Mouse (Mus musculus) right cerebral cortex, adult 18-20 months (tissue): Measurements from ENCODE around the gene 4930518I15Rik.
"Not testable (repeated sequence)": the region's sequence is repeated elsewhere in the genome, so short reads cannot be mapped to it uniquely, and the experiment has no call there.

ENCODE experiments used
- DNase-seq: peaks from one replicate; pipeline ENCODE4 v3.0.0; 2022; ENCODE audit warnings: mixed read lengths

The 4930518I15Rik gene

DNA sequence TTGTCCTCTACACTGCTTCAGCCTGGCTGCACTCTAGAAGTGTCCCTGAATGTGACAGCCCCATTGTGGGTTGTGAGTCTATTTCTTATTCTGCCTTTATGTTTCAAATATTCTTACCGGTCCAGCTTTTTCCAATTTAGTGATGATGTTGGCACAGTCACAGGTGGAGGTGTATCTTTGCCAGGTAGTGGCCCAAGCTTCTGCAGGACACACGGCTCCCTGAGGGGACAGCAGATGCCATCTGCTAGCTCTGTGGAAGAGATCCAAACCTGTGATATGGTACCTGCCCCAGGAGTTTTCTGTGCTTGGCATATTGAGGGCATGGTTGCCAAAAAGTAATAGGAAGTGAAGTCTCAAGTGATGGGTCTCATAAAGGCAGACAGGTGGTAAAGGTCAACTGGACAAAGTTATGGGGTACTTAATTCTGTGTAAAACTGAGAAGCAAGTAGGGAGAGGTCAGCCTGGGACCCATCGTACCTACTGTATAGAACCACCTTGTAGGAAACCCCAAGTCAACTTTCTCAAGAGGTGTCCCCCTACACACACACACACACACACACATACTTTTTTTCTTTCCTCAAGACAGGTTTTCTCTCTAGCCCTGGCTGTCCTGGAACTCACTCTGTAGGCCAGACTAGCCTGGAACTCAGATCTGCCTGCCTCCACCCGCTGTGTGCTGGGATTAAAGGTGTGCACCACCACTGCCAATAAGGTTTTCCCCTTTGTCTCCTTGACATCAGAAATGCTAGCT is 17.2 kb upstream of the 4930518I15Rik start:
- DNase-seq: no peak

DNA sequence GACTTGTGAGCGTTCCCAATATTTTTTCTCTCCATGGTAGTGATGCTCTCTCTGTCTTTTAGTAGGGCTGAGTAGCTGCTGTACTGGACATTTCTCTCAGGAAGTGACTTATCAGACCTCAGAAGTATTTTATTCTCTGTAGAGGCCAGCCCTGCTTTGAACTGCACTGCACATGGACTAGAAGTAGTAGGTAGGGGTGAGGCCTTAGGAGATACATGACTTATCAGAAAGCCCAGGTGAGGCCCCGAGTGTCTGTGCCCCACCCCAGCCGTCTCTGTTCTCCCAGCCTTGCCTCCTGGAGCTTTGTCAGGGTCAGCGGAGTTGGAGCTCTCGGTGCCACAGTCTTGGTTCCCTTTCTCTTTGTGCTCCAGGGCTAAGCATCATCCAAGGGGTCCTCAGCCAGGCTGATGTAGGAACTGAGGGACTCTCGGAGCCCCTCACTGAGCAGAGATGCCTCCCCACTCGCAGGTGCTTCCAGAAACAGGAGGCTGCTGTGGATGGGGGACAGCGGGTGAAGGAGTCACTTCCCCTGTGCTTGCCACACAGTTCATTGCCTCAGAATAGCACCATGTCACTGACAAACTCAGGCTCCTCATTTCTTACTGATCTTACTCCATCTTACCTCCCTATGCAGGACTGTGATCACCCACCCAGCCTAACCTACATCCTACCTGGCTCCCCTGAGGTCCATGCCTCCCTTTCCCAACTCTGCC is 16.5 kb upstream of the 4930518I15Rik start:
- no peak for DNase-seq

DNA sequence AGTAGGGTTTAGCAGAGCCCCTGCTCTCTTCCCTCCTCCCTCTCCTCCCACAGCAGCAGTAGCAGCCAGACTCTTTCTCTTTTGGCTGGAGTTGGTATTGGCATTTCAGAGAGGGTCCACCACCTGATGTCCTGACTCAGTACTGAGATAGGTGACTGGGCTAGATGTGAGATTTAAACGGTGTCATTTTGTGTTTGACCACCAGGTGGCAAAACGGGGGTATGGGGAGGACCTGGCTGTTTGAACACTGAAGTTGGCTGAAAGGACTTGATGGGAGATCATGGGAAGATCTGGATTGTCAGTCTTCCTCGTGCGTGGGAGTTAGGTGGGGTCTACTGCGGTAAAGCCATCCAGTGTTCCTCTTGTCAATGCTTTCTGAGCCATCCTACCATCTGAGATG is 15.9 kb upstream of the 4930518I15Rik start:
- DNase-seq: no peak

DNA sequence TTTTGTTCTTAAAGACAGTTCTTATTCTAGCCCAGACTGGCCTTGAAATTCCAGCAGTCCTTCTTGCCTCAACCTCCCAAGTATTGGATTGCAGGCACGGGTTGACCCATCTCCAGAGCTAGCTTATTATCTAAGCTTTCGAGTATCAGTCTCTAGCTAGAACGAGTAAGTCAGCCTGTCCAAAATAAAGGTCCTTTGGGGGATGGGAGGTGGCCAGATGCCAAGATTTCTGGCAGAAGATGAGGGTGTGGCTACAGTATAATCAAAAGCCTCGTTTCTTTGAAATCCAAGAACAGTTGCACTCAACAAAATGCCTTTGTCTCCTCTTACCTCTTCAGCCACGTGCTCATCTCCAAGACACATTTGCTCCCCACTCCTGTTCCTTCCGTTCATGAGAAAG is 12.8 kb upstream of the 4930518I15Rik start:
- DNase-seq: no peak

DNA sequence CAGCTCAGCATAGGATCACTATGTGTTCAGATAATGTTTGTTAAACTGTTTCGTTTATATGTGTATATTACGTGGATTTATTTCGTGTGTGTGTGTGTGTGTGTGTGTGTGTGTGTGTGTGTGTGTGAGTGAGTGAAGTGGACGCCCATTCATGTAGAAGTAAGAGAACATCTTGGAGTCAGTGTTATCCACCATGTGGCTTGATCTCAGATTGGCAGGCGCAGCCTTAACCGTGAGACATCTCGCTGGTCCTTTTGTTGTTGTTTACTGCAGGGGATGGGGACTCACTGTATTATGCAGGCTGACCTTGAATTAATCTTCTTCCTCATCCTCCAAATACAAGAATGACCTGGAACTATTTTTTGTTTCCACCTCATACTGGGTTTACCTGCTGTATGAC is 11.8 kb upstream of the 4930518I15Rik start:
- no peak for DNase-seq

DNA sequence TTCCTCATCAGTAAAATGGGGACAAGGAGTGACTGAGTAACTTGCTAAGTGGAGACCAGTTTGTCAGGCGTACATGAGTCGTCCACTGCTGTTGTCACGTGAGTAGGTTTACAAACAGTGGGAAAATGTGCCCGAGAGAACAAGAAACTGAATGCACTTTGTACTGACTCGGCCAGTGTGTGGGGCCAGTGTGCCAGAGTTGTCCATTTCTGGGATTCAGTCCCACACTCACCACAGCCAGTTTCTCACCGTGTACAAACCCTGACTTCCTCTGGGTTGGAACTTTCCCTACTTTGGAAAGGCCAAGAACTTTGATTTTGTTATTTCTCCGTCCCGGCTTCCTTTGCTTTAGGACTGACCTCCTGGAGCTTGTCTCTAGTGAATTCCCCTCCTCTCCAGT is 11.2 kb upstream of the 4930518I15Rik start:
- DNase-seq: no peak

DNA sequence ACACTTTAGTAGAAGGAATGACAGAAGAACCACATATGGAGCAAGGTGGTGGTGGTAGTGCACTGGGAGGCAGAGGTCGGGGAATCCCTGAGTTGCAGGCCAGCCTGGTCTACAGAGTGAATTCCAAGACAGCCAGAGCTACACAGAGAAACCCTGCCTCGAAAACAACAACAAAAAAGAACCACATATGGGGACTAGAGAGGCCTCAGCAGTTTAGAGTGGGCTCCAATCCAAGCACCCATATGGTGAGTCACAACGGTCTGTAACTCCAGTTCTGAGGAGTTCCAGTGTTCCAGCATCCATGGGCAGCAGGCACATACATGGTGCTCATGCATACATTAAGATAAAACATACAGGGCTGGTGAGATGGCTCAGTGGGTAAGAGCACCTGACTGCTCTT is 6.7 kb upstream of the 4930518I15Rik start:
- DNase-seq: no peak

DNA sequence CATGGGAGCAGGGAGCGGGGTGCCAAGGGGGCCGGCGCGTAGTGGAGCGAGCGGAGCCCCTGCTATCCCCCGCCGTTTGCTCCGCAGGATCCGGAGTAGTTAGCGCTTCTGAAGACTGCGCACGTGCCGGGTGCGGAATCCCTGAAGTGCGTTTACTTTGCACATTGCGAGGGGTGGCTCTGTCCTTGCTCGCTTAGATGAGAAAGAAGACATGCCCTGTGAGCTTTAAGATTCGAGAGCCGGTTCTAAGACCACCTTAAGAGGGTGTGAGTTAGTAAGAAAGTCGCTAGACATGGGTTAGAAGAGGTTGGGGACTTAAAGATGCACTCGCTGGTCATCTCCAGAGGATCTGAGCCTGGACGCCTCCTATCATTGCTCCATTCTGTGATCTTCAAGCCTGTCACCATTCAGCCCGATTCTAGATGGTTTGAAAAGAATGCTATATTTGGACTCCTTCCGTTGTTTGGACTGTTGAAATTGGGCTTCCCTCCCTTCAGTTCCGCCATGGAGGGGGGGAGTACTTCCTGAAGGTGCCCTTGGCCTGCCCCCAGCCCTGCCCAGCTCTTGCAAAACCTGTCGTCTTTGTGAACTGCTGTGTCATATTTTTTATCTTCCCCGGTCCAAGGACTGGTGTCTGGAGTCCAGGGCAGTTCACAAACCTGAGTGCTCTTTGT is 5.9 kb upstream of the 4930518I15Rik start:
- no peak for DNase-seq

DNA sequence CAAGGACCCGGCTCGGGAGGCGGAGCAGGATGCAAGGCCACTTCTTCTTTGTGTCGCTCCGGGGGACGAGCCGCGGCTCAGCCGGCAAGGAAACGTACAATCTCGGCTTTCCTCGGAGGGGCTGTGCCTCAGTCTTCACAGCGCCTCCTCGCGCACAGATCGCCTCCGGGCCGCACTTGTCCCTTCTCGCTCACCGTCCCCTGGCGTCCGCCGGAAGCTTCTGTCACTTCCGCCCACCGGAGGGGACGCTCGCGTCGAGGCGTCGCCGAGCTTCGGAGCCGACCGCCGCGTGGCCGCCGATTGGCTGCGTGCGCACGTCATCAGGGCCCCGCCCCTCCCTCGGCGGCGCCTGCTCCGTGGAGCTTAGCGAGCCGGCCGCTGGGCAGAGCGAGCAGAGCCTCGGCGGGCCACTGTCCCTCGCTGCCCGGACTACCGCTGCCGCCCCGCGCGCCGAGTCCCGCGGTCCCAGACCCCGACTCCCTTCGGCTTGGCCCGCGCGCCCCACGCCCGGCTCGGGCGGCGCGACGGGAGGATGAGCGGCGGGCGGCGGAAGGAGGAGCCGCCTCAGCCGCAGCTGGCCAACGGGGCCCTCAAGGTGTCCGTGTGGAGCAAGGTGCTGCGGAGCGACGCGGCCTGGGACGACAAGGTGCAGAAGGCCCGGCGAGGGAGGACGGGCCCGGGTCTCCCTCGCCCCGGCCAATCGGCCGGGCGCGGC is 5.2 kb upstream of the 4930518I15Rik start, which contains the start of gene Rab5if:
Rab5if (plus strand) TSS at position 357 of the 715 bp plus-strand sequence.
- peak; percentile 98 for DNase-seq

DNA sequence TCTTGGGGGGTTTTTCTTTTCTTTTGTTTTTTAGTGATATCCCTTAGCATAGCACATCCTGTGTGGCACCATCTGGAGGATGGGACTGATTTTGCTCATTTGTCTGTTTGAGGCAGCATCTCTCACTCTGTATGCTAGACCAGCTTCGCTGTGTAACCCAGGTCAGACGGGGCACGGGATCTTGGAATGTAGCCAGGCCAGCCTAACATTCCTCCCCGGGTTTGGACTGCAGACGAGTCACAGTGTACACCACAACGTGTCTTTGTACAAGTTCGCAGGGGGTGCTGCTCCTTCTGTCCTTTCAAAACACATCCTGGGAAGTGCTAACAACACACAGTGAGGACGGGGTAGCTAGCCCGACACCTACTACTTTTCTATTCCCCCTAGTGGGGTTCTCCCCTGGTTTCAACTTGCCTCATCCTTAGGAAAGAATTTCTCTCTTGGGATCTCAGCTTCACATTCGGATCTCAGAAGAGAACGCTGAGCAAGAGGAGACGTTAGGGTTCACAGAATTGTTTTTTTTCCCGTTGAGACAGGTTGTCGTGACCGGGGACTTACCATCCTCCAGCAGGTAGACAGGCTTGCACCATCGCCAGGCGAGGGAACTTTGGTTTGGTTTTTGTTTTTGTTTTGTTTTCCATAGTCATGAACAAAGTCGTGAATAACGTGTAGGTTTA is 4.4 kb upstream of the 4930518I15Rik start:
- no peak for DNase-seq

DNA sequence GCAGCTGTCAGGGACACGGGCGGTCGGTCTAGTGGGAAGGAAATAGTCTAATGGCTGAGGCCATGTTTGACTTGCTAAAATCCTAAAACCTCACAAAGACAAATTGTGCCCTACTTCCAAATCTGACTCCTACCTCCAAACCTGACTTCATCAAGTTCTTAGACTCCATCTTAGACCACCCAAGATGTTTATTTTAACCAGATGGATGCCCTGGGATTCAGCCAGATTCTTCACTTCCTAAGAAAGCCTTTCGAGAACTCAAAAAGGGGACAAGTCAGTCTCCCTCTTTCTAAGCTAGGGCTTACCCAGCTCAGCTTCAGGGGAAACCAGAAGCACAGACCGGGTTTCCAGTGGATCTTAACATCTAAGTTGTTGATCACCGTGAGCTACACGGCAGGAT is 925 bp upstream of the 4930518I15Rik start:
- DNase-seq: no peak

DNA sequence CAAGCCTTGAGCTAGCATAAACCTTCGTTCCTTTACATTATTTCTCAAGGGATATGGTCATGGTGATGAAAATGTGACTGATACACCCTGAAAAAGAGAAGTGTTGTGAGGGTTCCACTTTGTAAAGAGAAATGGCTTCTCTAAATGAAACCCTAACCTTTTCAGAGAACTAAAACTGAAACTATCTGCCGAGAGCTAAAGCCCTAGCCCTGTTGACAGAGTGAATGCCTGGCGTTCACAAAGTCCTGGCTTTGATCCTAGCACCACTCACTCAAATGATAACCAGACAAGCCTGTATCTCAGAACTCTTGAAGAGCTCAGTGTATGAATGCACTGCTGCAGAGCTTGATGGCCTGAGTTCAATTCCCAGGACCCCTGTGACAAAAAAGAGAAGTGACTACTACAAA is 358 bp downstream of the 4930518I15Rik start:
- DNase-seq: no peak

DNA sequence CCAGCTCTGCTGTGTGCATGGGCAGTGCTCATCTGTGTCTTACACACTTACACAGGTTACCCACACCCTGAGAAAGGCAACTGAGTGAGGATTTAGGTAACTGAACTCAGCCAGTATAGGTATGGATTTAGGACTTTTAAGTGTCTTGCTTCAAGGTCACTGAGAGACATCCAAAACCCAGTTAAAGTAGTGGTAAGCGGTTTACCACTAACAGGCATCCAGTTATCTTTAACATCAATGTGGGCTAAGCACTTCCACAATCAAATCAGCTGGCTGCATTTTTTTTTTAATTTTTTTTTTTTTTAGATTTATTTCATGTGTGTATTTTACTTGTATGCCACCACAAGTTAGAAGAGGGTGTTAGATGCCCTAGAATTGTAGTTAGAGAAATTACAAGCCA is 1.4 kb downstream of the 4930518I15Rik start:
- no peak for DNase-seq

DNA sequence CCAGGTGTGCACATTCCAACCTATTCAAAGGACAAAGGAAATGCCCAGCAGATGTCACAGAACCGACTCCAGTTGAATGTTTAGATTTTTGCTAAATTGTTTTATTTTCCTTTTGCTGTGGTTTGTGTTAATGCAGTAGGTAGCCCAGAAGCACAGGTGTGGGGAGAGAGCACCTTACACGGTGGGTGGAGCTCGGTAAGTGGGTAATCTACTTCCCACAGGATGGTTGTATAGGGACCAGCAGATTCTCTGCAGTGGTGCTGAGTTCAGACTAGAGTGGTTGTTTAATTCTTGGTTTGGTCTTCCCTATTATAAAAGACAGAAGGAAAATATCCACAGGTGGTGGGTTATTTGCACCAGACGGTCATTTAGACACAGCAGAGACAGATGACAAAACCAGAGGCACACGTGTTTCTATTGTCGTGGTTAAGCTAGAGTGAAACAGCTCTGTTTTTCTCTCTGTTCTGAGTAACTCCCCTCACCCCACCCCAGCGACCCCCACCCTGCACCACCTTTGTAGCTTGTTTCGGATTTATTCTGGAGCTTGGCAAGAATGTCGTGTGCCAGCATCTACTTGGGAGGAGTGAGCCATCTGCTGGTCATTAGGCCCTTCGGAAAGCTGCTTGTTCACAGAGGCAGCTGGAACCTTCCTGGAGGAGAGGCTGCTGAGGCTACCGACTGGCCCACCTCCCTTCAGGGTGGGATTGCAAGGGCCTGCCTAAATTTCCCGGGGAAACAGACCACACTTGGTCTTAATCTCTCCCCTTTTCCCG is 3.6 kb downstream of the 4930518I15Rik start:
- DNase-seq: peak; percentile 52

DNA sequence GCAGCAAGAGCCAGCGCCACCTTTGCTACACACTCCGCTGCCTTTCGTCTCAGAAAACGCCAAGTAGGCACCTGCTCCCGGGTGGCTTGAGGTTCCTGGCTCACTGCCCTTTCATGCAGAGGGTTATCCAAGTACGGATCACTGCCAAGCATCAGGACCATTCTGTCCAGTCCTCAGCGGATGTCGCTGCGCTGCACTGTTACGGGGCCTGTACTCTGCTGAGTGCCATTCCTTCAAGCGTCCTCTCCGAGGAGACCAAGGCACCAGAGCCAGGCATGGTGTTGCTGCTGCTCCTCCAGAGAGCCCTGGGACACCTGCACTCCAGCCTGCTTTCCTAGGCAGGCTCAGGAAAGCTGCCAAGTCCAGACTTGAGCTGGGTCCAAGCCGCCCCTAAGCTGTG is 4.2 kb downstream of the 4930518I15Rik start:
- DNase-seq: not testable (repeated sequence)

DNA sequence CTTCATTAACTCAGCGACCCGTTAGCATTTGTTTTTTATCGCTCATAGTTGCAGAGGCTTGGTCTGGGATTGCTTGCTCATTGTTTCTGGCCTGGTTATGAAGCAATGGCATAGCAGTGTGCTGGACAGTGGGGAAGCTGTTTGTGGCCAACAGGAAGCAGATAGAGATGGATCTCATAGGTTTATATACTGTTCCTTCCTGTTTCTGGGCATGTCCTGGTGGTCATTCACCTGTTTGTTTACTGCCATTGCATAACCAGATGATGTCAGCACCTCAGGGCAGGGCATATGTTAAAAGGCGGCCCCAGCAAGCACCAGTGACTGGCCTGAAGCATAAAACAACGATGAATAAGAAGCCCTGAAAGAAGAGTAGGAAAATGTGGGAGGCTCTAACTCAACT is 7.2 kb downstream of the 4930518I15Rik start:
- no peak for DNase-seq

DNA sequence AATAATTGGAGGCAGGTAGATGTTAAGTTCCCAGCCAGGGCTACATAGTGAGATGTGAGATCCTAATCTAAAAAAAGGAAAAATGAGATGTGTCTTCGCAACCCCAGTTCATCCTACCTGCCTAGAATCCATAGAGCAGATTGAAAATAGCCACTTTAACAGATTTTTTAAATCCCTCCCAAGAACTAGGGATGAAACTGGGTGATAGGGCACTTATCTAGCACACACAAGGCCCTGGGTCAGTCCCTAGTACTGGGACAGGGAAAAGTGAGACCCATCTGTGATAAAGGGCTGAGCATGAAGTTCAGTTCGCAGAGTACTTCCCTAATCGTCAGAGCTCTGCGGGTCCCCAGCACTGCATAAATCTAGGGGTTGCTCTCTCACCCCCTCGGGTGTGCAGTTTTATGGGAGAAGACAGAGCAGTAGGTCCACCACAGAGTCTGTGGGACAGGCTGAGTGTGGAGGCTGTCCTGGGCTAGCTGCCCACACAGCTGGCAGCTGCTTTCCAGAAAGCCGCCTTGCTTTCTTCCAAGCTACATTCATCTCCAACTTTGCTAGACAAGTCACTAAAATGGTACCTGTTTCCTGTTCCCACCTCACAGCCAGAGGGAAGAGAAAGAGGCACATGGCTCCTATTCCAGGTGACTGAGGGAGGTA is 9.1 kb downstream of the 4930518I15Rik start:
- DNase-seq: no peak

DNA sequence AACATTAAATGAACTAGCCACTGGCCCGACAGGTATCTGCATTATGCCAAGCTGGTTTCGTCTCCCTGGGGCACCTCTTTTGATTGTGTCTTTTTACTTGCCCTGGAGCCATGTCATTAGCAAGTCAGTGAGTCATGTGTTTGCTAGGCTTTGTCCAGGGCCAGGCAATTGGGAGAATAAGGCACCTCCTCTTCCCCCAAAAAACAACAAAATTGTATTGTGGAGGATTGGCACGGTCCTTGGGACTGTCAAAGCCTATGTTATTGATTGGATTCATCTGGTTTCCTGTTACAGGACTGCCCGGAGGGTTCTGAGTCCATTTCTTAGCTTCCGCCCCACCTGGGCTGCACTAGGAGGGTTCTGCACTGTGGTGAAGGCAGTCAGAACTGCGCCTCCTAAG is 10.1 kb downstream of the 4930518I15Rik start:
- DNase-seq: no peak

DNA sequence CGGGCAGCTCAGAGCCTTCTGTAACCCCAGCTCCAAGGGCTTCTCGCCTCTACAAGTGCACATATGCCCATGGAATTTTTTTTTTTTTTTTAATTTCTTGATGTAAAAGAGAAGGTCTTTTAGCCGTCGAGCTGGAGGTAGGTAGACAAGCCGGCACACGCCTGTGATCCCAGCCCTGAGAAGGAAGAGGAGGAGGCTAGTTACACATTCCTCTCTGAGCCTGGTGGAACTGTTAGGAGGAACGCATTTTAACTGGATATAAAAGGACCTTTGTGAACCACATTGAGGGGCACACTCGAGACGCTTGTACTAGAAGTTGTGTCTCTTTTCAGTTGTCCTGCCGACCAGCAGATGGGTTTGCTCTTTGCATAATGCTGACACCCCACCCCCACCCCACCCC is 13.0 kb downstream of the 4930518I15Rik start:
- no peak for DNase-seq

DNA sequence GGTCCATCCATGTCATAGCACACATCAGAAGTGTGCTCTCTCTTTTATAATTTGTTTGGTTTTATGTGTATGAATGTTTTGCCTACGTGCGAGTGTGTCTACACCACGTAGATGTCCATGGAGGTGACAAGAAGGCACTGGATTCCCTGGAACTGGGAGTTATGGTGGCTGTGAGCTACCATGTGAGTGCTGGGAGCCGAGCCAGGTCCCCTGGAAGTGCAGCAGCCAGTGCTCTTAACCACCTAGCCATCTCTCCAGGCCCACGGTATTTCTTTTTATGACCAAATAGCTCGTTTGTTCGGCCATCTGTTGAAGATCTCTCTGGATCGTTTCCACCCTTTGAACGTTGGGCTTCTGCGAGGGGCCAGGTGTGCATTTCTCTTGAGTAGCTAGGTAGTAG is 14.4 kb downstream of the 4930518I15Rik start:
- no peak for DNase-seq

DNA sequence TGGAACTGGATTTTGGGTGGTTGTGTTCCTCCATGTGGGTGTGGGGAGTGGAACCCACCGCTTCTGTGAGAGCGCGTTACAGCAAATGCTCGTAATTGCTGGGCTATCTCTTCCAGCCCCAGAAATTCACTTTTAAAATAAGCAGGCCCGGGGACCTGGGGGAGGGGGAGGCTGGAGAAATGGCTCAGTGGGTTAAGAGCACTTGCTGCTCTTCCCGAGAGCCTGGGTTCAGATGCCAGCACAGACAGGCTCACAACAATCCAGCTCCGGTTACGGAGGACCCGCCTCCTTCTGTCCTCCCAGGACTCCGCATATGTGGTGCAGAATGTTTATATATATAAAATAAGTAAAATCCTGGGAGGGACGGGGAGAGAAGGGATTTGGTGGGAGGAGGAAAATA is 15.0 kb downstream of the 4930518I15Rik start:
- no peak for DNase-seq
